Mouse (Mus musculus): ENCODE results near the gene Snrpa1.

Gene Snrpa1

GRCm38 (mm10) chr7:66076411-66076810, 17.6 kb downstream of the Snrpa1 start:
- in situ Hi-C loops (cut with MboI, MseI) = loop anchor here (25.0 kb wide), 1 partner anchor 1689 kb away; the partner anchor contains the start of genes Mcee and Mphosph10

DNA sequence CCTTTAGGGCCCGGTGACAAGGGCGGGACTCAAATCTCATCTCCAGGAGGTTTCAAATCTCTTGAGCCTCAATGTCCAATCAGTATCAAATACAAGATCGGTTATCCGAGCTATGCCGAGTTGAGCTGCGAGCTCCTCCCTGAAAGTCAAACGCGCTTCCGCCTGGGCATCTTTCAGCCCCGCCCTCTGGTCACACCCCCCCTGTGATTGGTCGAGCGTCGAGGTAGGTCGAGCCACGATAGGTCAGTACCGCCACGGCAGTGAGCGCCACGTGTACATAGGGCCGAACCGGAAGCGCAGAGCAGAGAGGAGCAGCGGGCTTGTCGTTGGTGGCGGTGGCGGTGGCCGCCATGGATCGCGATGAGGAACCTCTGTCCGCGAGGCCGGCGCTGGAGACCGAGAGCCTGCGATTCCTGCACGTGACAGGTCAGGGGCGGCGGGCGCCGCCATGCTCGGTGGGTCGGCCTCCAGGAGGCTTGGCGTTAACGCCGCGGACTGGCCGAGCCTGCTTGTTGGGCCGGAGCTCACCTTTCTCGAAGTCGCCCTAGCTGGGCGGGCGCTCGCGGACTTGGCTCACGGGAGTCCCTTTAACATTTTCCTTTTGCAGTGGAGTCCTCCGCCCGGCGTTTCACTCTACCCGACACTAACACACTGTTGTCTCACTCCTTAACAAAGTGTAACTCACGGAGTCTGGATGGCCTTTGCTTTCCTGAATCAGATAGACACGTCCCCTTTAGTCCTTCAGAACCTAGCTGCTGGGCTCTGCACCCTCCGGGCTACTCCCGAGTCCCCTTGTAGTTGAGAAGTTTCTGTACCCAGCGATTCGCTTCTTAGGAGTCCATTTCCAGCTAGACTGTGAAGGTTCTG, 20.8 kb downstream of the Snrpa1 start, which contains the start of gene Selenos:
TSS of gene Selenos (plus strand) at position 286 of the 867 bp plus-strand sequence.
- in situ Hi-C loops (cut with MboI, MseI) = loop anchor here (25.0 kb wide), 1 partner anchor 1692 kb away; the partner anchor contains the start of genes Mcee and Mphosph10

DNA sequence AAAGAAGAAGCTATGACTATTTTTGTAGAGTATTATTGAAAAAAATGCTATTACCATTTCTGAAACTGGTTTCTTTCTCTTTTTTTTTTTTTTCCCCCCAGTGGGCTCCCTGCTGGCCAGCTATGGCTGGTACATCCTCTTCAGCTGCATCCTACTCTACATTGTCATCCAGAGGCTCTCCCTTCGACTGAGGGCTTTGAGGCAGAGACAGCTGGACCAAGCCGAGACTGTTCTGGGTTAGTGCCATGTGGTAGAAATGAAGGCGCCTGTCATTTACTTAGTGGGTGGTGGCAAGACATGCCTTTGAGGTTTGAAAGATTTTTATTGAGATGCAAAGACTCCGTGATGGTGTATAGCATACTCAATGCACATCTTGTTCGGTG, 21.4 kb downstream of the Snrpa1 start:
- in situ Hi-C loops (cut with MboI, MseI) = loop anchor here (25.0 kb wide), 1 partner anchor 1693 kb away; the partner anchor contains the start of genes Mcee and Mphosph10

DNA sequence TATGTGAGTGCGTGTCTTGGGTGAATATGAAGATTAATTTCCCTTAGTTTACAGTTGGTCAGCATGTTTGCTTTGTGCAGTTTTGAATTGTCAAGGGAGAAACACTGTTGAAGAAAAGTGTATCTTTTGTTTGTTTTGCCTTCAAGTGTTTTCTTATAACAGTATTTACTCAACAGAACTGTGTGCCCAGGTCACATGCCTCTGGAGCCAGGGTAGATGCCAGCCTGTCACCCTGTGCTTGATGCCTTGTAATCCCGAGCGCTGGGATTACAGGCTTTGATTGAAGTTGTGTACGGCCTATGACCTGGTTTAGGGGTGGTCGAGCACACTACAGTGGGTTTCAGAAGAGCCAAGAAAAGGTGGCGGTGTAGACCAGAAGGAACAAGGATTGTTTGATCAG, 25.0 kb downstream of the Snrpa1 start:
- in situ Hi-C loops (cut with MboI, MseI) = loop anchor here (25.0 kb wide), 1 partner anchor 1696 kb away; the partner anchor contains the start of genes Mcee and Mphosph10

DNA sequence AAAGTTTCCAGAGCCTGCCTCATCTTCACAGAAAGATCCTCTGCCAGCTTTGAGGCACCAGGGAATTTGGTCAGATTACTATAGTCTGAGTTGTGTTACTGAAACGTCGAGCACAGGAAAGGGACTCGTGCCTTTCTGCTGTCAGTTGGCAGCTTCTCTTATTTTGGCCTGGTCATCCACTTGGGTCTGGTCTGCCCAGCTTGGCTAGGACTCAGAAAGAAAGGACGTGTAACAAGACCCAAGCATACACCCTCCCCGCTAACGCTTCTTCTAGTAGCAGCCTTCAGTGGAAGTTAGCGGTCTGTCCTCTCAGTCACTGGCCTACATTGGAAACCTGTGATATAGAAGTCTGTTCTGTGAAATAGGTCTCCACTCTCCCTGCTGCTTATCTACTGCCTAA, 25.7 kb downstream of the Snrpa1 start:
- in situ Hi-C loops (cut with MboI, MseI) = loop anchor here (25.0 kb wide), 1 partner anchor 1697 kb away; the partner anchor contains the start of genes Mcee and Mphosph10

GRCm38 (mm10) chr7:66087652-66088051, 28.8 kb downstream of the Snrpa1 start:
- in situ Hi-C loops (cut with MboI, MseI) = loop anchor here (25.0 kb wide), 1 partner anchor 1700 kb away; the partner anchor contains the start of genes Mcee and Mphosph10

GRCm38 (mm10) chr7:66088077-66088476, 29.3 kb downstream of the Snrpa1 start:
- in situ Hi-C loops (cut with MboI, MseI) = loop anchor here (25.0 kb wide), 1 partner anchor 1701 kb away; the partner anchor contains the start of genes Mcee and Mphosph10

GRCm38 (mm10) chr7:66090676-66091190, 31.9 kb downstream of the Snrpa1 start:
- in situ Hi-C loops (cut with MboI, MseI) = loop anchor here (25.0 kb wide), 1 partner anchor 1703 kb away; the partner anchor contains the start of genes Mcee and Mphosph10

GRCm38 (mm10) chr7:66091553-66091952, 32.8 kb downstream of the Snrpa1 start:
- in situ Hi-C loops (cut with MboI, MseI) = loop anchor here (25.0 kb wide), 1 partner anchor 1704 kb away; the partner anchor contains the start of genes Mcee and Mphosph10

- in situ Hi-C loops (cut with MboI, MseI) = loop anchor here (25.0 kb wide), 1 partner anchor 1705 kb away; the partner anchor contains the start of genes Mcee and Mphosph10
These were observed 33.9 kb downstream of the Snrpa1 start for GRCm38 (mm10) chr7:66092656-66093055.

DNA sequence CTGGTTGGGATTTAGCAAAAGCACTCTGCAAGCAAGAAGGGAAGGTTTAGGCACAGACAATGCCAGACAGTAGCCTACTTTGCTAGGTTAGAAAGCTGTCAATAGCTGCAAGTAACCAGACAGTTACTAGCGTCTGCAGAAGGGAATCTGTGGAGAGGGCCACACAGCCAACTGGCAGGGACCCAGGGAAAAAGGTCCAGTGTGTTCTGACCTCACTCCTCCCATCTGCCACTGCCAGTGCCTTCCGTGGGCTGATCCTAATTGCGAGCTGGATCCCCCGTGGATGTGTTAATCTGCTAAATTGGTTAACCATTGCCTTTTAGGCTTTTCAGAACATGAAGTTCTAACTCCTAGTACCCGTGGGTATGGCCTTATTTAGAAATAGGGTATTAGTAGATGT, 35.3 kb downstream of the Snrpa1 start:
- in situ Hi-C loops (cut with MboI, MseI) = loop anchor here (25.0 kb wide), 1 partner anchor 1707 kb away; the partner anchor contains the start of genes Mcee and Mphosph10

DNA sequence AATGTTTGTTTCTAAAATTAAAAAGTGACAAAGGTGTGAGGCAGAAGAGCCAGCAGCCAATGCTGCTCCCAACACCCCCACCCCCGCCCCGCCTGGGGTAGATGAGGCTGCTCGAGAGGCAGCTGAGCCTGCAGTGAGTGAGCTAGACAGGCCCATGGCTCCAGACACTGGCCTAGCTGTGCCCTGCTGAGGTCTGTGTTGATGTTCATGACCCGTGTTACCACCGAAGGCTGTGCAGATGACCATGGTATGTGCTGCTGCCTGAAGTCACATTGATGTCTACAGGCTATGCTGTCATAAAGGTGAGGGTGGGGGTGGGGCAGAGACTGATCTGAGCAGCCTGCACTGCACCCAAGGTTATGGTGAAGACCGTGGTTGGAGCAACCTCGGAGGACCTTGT, 40.0 kb downstream of the Snrpa1 start:
- in situ Hi-C loops (cut with MboI, MseI) = loop anchor here (25.0 kb wide), 1 partner anchor 1712 kb away; the partner anchor contains the start of genes Mcee and Mphosph10

DNA sequence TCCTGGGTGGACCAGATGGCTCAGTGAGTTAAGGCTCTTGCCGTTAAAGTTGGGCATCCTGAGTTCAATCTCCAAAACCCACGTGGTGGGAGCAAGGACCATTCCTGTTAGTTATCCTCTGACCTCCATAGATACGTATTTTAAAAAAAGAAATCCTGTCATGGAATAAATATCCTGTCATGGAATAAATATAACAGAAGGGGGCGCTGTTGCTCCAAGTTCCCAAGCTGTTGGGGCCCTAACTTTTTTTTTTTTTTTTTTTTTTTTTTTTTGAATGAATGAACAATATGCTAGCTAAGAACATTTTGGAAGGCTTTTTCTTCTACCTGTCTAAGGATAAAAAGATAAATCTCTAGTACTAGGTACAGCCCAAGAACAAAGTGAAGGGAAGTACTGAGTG, 43.1 kb downstream of the Snrpa1 start:
- in situ Hi-C loops (cut with MboI, MseI) = loop anchor here (5.0 to 25.0 kb wide), 5 partner anchors 85 to 735 kb away; partner anchors contain the start of gene Adamts17

DNA sequence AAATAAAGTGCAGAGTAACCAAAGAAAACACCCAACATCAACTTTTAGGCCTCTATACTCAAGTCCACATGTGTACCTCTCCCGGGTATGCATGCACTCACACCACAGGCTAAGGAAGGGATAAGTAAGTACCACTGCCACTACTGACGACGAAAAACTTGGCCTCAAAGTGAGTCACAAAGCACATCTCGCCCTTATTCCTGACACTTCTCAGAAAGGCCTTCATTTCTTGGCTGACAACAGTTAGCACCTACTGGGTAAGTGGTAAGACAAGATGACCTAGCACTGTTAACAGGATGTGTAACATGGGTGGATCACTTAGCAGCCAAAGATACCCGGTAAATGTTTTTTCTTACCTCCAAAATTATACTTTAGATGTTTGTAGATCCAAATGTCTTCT, 45.7 kb downstream of the Snrpa1 start:
- in situ Hi-C loops (cut with MboI, MseI) = loop anchor here (5.0 to 25.0 kb wide), 5 partner anchors 83 to 733 kb away; partner anchors contain the start of gene Adamts17

DNA sequence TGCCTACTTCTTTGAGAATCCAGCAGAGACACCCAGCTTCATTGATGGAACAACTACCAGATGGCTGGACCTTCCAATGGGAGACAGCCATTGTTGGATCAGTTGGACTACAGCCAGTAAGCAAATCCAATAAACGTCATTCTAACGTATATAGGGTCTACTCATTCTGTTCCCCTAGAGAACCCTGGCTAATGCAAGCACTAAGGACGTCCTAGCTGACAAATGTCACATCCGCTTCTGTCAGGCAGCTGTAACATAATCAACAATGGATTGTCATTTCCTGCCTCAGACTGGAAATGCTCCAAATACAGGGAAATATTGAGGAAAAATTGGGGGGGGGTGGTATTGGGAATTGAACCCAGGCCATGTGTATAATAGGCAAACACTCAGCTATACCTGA, 47.0 kb downstream of the Snrpa1 start:
- in situ Hi-C loops (cut with MboI, MseI) = loop anchor here (10.0 to 25.0 kb wide), 2 partner anchors 549 to 732 kb away; partner anchors contain the start of gene Adamts17

DNA sequence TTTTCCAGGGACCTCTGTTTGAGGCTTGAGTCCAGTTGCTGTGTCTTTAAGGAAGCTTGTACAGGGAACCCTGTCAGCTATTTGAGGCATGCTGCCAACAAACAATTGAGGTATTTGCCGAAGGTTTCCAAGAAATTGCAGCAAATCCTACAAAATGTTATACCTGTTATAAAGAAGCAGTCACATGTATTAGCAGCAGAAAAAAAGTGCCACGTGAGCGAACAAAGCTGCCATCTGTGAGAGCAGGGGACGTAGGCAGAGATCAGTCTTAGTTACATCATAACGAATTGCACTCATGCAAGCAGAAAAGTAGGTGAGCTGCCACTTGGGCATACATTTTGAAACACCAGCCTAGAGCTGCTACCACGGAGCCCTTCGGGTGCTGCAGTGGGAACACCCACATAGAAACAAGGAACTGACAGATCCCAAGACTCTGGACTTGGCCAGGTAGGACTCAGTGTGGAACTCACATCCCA, 47.8 kb downstream of the Snrpa1 start:
- in situ Hi-C loops (cut with MboI, MseI) = loop anchor here (10.0 to 25.0 kb wide), 2 partner anchors 548 to 731 kb away; partner anchors contain the start of gene Adamts17

DNA sequence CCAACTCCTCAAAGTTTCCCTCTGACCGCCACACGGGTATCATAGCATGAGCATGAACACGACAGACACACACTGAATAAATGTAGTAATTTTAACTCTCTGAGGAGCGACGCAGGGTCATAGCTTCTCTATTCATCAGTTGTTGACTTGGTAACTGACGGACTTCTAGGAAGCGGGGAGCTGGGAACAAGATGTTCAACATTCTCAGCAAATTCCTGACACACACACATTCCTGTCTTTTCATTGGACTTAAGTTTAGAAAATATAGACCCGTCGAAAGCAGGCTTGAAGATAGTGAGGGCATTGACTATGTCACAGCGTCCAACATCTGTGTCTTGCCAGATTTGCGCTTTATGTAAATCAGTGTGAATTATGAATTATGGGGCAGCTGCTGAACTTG, 48.4 kb downstream of the Snrpa1 start:
- in situ Hi-C loops (cut with MboI, MseI) = loop anchor here (10.0 to 25.0 kb wide), 2 partner anchors 548 to 730 kb away; partner anchors contain the start of gene Adamts17

GRCm38 (mm10) chr7:66107930-66108329, 49.1 kb downstream of the Snrpa1 start:
- in situ Hi-C loops (cut with MboI, MseI) = loop anchor here (10.0 to 25.0 kb wide), 2 partner anchors 547 to 729 kb away; partner anchors contain the start of gene Adamts17

GRCm38 (mm10) chr7:66108961-66109854, 50.4 kb downstream of the Snrpa1 start, which contains the start of gene Chsy1:
Chsy1 (plus strand) TSS chr7:66109515.
- in situ Hi-C loops (cut with MboI, MseI) = loop anchor here (10.0 to 25.0 kb wide), 2 partner anchors 546 to 728 kb away; partner anchors contain the start of gene Adamts17

All from T-helper 2 cell (primary cell).